In genomic region chr5:137354091-137354490, GRCm38 (mm10) we compare ENCODE assay signal across 19 mouse cellular contexts. TPM values are rescaled to one million over a fixed set of nuclear protein-coding genes. Genes with fewer than 3 reads are reported as not detected.
DNase-seq lines count a peak whose midpoint lies in the region; ATAC-seq and TF ChIP-seq lines count a peak whose summit lies in the region.
"Had no signal": no experiment of that assay in that cellular context is flagged by ENCODE, and none has a peak within 500 bp of the region (broad histone marks: within the 10 kb centered on the region; RNA-seq: fewer than 3 reads in every experiment).

No protein-coding gene starts in this region.

- H3K4me2 ChIP-seq in heart, postnatal 0 days (ENCODE audit: low read depth, low read length) = peak overlapping the region; percentile 49
- 0 out of 2 replicates have a peak overlapping the region, but pooled peaks have one; percentile 0 for H3K4me2 ChIP-seq in lung, postnatal 0 days (replicated peaks; ENCODE audit: low read depth, low read length)
- H3K4me2 ChIP-seq: hindbrain, embryonic 15.5 days; midbrain, embryonic 11.5 days; neural tube, embryonic 15.5 days; stomach, embryonic 15.5 days had no signal

- intact Hi-C loops in gastrocnemius, adult 2 months (cut with DNase I) = no loop called here

- no peak for ATAC-seq in heart, postnatal 0 days (ENCODE audit: insufficient read depth, low read depth)
- ATAC-seq in lung, postnatal 0 days = no peak
- ATAC-seq: liver, postnatal 0 days had no signal

- peak overlapping the region; percentile 41 for H3K4me3 ChIP-seq in gastrocnemius, adult 2 months
- H3K4me3 ChIP-seq in heart, postnatal 0 days (ENCODE audit: low read depth, low read length) = peak overlapping the region; percentile 8; the same call in 1 of the 2 replicates
- peak overlapping the region; percentile 12; the same call in 1 of the 2 replicates for H3K4me3 ChIP-seq in lung, postnatal 0 days (ENCODE audit: low read depth, low read length)
- H3K4me3 ChIP-seq in small intestine, adult 2 months (ENCODE audit: low read depth, low read length) = peak overlapping the region; percentile 29
- H3K4me3 ChIP-seq: hindbrain, embryonic 15.5 days; neural tube, embryonic 15.5 days; stomach, embryonic 15.5 days had no signal

- H3K4me1 ChIP-seq in heart, postnatal 0 days (ENCODE audit: control insufficient read depth, insufficient read depth) = peaks cover 17% of the 10 kb centered on the region
- H3K4me1 ChIP-seq in lung, postnatal 0 days (ENCODE audit: insufficient read depth, low read depth, low read length) = peaks cover 6% of the 10 kb centered on the region
- peaks cover 13% of the 10 kb centered on the region for H3K4me1 ChIP-seq in small intestine, adult 2 months (ENCODE audit: control insufficient read depth, insufficient read depth, insufficient read length, low read length)

- no peak for DNase-seq in gastrocnemius, adult 2 months
- no peak for DNase-seq in gastrocnemius, adult 18-20 months (ENCODE audit: low spot score)
- DNase-seq in heart, postnatal 0 days (ENCODE audit: low spot score) = no peak
- no peak for DNase-seq in heart, postnatal 4 days
- no peak for DNase-seq in lung, postnatal 0 days (ENCODE audit: low spot score)
- no peak for DNase-seq in lung, postnatal 25 days (ENCODE audit: low spot score)
- DNase-seq in cerebellum, adult 11 months = no peak
- DNase-seq: adrenal gland, postnatal 14 days; cerebellum, postnatal 10 days; gastrocnemius, postnatal 36 days; kidney, adult 18-20 months; left cerebral cortex, postnatal 4 days; liver, postnatal 0 days; spleen, adult 18-20 months had no signal

- H3K9me3 ChIP-seq in heart, postnatal 0 days (replicated peaks; ENCODE audit: control insufficient read depth, low read length) = no peaks in the 10 kb centered on the region
- H3K9me3 ChIP-seq in lung, postnatal 0 days (ENCODE audit: low read length) = no peaks in the 10 kb centered on the region
- H3K9me3 ChIP-seq: hindbrain, embryonic 15.5 days; neural tube, embryonic 15.5 days; stomach, embryonic 15.5 days had no signal

- WGBS in heart, postnatal 0 days = 68% methylated on average over 17 of the region's 17 CpGs
- 68% methylated on average over 17 of the region's 17 CpGs for WGBS in lung, postnatal 0 days
- 66% methylated on average over 17 of the region's 17 CpGs for WGBS in small intestine, adult 2 months

- TF ChIP-seq CTCF in gastrocnemius, adult 2 months (IDR thresholded peaks at IDR 0.05) = no peak
- no peak for TF ChIP-seq CTCF in heart, postnatal 0 days (IDR thresholded peaks at IDR 0.05; ENCODE audit: low read depth)
- no peak for TF ChIP-seq CTCF in lung, postnatal 0 days (IDR thresholded peaks at IDR 0.05)
- TF ChIP-seq CTCF in small intestine, adult 2 months (IDR thresholded peaks at IDR 0.05; ENCODE audit: extremely low read depth, insufficient read length, insufficient replicate concordance, low read depth, low read length) = no peak

- TF ChIP-seq EP300 in heart, postnatal 0 days (IDR thresholded peaks at IDR 0.05; ENCODE audit: low read depth) = no peak
- TF ChIP-seq EP300 in lung, postnatal 0 days (IDR thresholded peaks at IDR 0.05) = no peak

- H3K27me3 ChIP-seq in heart, postnatal 0 days (ENCODE audit: control insufficient read depth, insufficient read depth, low read length) = no peaks in the 10 kb centered on the region
- H3K27me3 ChIP-seq in lung, postnatal 0 days (replicated peaks; ENCODE audit: insufficient read depth, low read length) = no peaks in the 10 kb centered on the region
- no peaks in the 10 kb centered on the region for H3K27me3 ChIP-seq in small intestine, adult 2 months (ENCODE audit: control insufficient read depth, insufficient read depth, low read length)
- H3K27me3 ChIP-seq: stomach, embryonic 15.5 days had no signal

- H3K36me3 ChIP-seq in heart, postnatal 0 days (replicated peaks; ENCODE audit: control insufficient read depth, insufficient read depth, low read length) = peaks cover 54% of the 10 kb centered on the region
- H3K36me3 ChIP-seq in lung, postnatal 0 days (ENCODE audit: insufficient read depth, low read length) = peaks cover 16% of the 10 kb centered on the region
- peaks cover 31% of the 10 kb centered on the region for H3K36me3 ChIP-seq in small intestine, adult 2 months (ENCODE audit: control insufficient read depth, insufficient read depth, low read length)
- H3K36me3 ChIP-seq: hindbrain, embryonic 15.5 days; neural tube, embryonic 15.5 days had no signal

- no peak overlapping the region for H3K27ac ChIP-seq in gastrocnemius, adult 2 months
- H3K27ac ChIP-seq in heart, postnatal 0 days (ENCODE audit: low read depth) = no peak overlapping the region
- no peak overlapping the region for H3K27ac ChIP-seq in lung, postnatal 0 days (ENCODE audit: low read length)
- H3K27ac ChIP-seq in small intestine, adult 2 months (ENCODE audit: insufficient read depth, low read depth, low read length) = no peak overlapping the region
- H3K27ac ChIP-seq: hindbrain, embryonic 15.5 days; neural tube, embryonic 15.5 days; stomach, embryonic 15.5 days had no signal

- H3K9ac ChIP-seq in heart, postnatal 0 days (replicated peaks; ENCODE audit: low read depth, low read length) = no peak overlapping the region
- no peak overlapping the region for H3K9ac ChIP-seq in lung, postnatal 0 days (replicated peaks; ENCODE audit: low read depth)
- H3K9ac ChIP-seq: hindbrain, embryonic 15.5 days; liver, postnatal 0 days; neural tube, embryonic 15.5 days; stomach, embryonic 15.5 days had no signal

- no peak for TF ChIP-seq POLR2A in small intestine, adult 2 months (IDR thresholded peaks at IDR 0.05; ENCODE audit: low read depth, low read length)

RNA-seq across cellular contexts. Expression of gene Ephb4, which starts 4.2 kb away (rescaled TPM):
- 10 to 100 TPM; 12.5 to 15.5 TPM for total RNA-seq in gastrocnemius, adult 2 months (2021)
- total RNA-seq in gastrocnemius, adult 18-20 months (2021) = 10 to 100 TPM in 1 of 2 experiments, 1 to 10 TPM in 1; 8.2 to 14.4 TPM
- 99.2 and 113 TPM in 2 replicates for total RNA-seq in heart, postnatal 0 days (2014; rRNA removed; ENCODE audit: low replicate concordance)
- 20.4 and 23.1 TPM in 2 replicates for polyA plus RNA-seq in heart, postnatal 0 days (2015; fragmentation: Nextera tagmentation; extraction: Ambion mirVana)
- 100 to 1,000 TPM; 102 to 108 TPM for total RNA-seq in heart, postnatal 4 days (2021)
- polyA plus RNA-seq in lung, postnatal 0 days (2015; fragmentation: Nextera tagmentation; extraction: Ambion mirVana) = 30.9 and 33.2 TPM in 2 replicates
- 14.8 and 27.5 TPM in 2 replicates for polyA plus RNA-seq in small intestine, adult 2 months (2012; rRNA removed)

RNA-seq across cellular contexts. Expression of gene Slc12a9, which starts 20.7 kb away (rescaled TPM):
- 1 to 10 TPM; 2.0 to 2.4 TPM for total RNA-seq in gastrocnemius, adult 2 months (2021)
- total RNA-seq in gastrocnemius, adult 18-20 months (2021) = 1 to 10 TPM; 2.0 to 2.2 TPM
- 7.3 and 14.8 TPM in 2 replicates for total RNA-seq in heart, postnatal 0 days (2014; rRNA removed; ENCODE audit: low replicate concordance)
- polyA plus RNA-seq in heart, postnatal 0 days (2015; fragmentation: Nextera tagmentation; extraction: Ambion mirVana) = 4.0 and 4.5 TPM in 2 replicates
- 1 to 10 TPM; 5.0 to 5.5 TPM for total RNA-seq in heart, postnatal 4 days (2021)
- 8.2 TPM in 2 replicates for polyA plus RNA-seq in lung, postnatal 0 days (2015; fragmentation: Nextera tagmentation; extraction: Ambion mirVana)
- polyA plus RNA-seq in small intestine, adult 2 months (2012; rRNA removed) = 9.2 and 14.8 TPM in 2 replicates

RNA-seq across cellular contexts. Expression of gene Trip6, which starts 39.9 kb away (rescaled TPM):
- total RNA-seq in gastrocnemius, adult 2 months (2021) = 1 to 10 TPM; 2.1 to 3.1 TPM
- total RNA-seq in gastrocnemius, adult 18-20 months (2021) = 1 to 10 TPM; 2.2 to 4.4 TPM
- total RNA-seq in heart, postnatal 0 days (2014; rRNA removed; ENCODE audit: low replicate concordance) = 44.8 and 46.8 TPM in 2 replicates
- 22.9 and 28.6 TPM in 2 replicates for polyA plus RNA-seq in heart, postnatal 0 days (2015; fragmentation: Nextera tagmentation; extraction: Ambion mirVana)
- total RNA-seq in heart, postnatal 4 days (2021) = 10 to 100 TPM; 32.5 to 36.0 TPM
- polyA plus RNA-seq in lung, postnatal 0 days (2015; fragmentation: Nextera tagmentation; extraction: Ambion mirVana) = 45.8 and 50.1 TPM in 2 replicates
- polyA plus RNA-seq in small intestine, adult 2 months (2012; rRNA removed) = 7.6 and 8.2 TPM in 2 replicates

RNA-seq across cellular contexts. Expression of gene Srrt, which starts 46.6 kb away (rescaled TPM):
- 10 to 100 TPM; 38.7 to 46.2 TPM for total RNA-seq in gastrocnemius, adult 2 months (2021)
- 10 to 100 TPM; 29.6 to 40.8 TPM for total RNA-seq in gastrocnemius, adult 18-20 months (2021)
- 77.2 and 139 TPM in 2 replicates for total RNA-seq in heart, postnatal 0 days (2014; rRNA removed; ENCODE audit: low replicate concordance)
- 34.9 and 38.0 TPM in 2 replicates for polyA plus RNA-seq in heart, postnatal 0 days (2015; fragmentation: Nextera tagmentation; extraction: Ambion mirVana)
- total RNA-seq in heart, postnatal 4 days (2021) = 100 to 1,000 TPM; 108 to 119 TPM
- 30.9 and 32.7 TPM in 2 replicates for polyA plus RNA-seq in lung, postnatal 0 days (2015; fragmentation: Nextera tagmentation; extraction: Ambion mirVana)
- 60.3 and 109 TPM in 2 replicates for polyA plus RNA-seq in small intestine, adult 2 months (2012; rRNA removed)

RNA-seq across cellular contexts. Expression of gene Ufsp1, which starts 59.7 kb away (rescaled TPM):
- total RNA-seq in gastrocnemius, adult 2 months (2021) = 10 to 100 TPM; 14.2 to 15.1 TPM
- 10 to 100 TPM; 19.1 to 20.8 TPM for total RNA-seq in gastrocnemius, adult 18-20 months (2021)
- total RNA-seq in heart, postnatal 0 days (2014; rRNA removed; ENCODE audit: low replicate concordance) = 4.1 and 5.6 TPM in 2 replicates
- polyA plus RNA-seq in heart, postnatal 0 days (2015; fragmentation: Nextera tagmentation; extraction: Ambion mirVana) = 11.5 and 11.9 TPM in 2 replicates
- total RNA-seq in heart, postnatal 4 days (2021) = 1 to 10 TPM; 7.5 to 8.0 TPM
- 4.7 and 7.2 TPM in 2 replicates for polyA plus RNA-seq in lung, postnatal 0 days (2015; fragmentation: Nextera tagmentation; extraction: Ambion mirVana)
- polyA plus RNA-seq in small intestine, adult 2 months (2012; rRNA removed) = 7.0 and 10.9 TPM in 2 replicates
